Mouse (Mus musculus): ENCODE measurements at regions not wholly inside any gene's neighbourhood (a gene's known extent, or its start where the extent isn't known, plus 50 kb on each side); places are given as distances from the start of the nearest gene placed in this dataset.

DNA sequence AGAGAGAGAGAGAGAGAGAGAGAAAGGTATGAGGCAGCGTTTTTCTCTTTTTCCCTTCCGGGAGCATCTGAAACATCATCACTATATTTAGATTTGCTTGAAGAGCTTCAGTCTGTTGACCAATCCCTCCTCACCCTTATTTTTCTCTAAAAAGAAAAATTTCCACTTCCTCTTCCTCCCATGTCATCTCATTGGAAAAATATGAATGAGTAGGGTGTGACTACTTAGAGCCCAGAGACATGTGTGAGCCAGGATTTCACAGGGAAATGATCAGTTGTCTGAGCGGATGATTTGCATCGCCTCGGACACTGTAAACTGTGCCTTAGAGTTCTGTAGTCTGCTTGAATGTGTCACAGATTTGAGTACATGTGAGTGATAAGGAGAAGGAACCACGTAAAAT, 111.3 kb upstream of the Ptger4 start:
- H3K27ac ChIP-seq (ENCODE audit: control insufficient read depth, insufficient read depth, low read depth, low read length, poor library complexity) = no peak overlapping the region
- no peak overlapping the region for H3K4me3 ChIP-seq (replicated peaks; ENCODE audit: control insufficient read depth, low read depth, low read length)
- no peaks in the 10 kb centered on the region for H3K4me1 ChIP-seq (ENCODE audit: control insufficient read depth, insufficient read depth, low read length)
- 80% methylated on average over 6 of the region's 6 CpGs for whole genome bisulfite sequencing
- no peak for TF ChIP-seq POLR2A (IDR thresholded peaks at IDR 0.05; ENCODE audit: borderline replicate concordance, control insufficient read depth, low read depth, low read length)
- no peak for TF ChIP-seq CTCF (IDR thresholded peaks at IDR 0.05; ENCODE audit: control insufficient read depth, insufficient read depth, low read length)

DNA sequence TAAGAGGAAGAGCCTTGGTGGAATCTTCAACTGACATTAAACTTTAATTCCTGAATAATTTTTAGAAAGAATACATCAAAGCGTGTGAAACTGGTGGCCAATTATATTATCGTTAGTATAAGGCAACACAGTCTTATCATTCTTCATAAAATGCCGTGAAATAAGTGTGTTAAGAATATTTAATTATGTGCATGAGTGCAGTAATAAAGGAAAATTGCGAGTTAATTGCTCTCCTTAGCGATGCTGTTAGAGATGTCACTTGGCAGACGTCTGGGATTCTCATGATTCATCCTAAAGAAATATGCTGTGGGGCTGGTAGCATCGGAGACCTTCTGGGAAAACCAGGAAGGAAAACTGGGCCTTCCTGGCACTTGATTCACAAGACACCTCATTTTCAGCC, 110.3 kb upstream of the Ptger4 start:
- no peaks in the 10 kb centered on the region for H3K4me1 ChIP-seq (ENCODE audit: control insufficient read depth, insufficient read depth, low read length)
- TF ChIP-seq POLR2A (IDR thresholded peaks at IDR 0.05; ENCODE audit: borderline replicate concordance, control insufficient read depth, low read depth, low read length) (no peak), CTCF (IDR thresholded peaks at IDR 0.05; ENCODE audit: control insufficient read depth, insufficient read depth, low read length) (no peak)

DNA sequence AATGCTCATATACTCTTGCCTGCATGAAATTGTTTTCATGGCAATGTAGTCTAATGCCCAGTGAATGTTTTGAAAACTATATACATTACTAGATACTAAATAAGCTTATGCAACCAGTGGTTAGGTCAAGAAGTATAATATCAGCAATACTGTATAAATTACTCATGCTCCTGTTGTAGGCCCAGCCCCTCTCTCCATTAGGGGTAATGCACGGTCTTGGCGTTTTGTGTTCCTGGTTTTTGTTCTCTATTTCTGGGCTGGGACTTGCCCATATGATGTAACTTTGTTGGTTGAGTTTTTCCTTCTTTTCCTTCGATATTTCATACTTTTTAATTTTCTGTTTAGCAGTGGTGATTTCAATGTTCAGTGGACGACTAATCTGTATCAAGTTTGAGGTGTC, 104.9 kb upstream of the Ptger4 start:
- no peak overlapping the region for H3K4me3 ChIP-seq (replicated peaks; ENCODE audit: control insufficient read depth, low read depth, low read length)
- no peak overlapping the region for H3K27ac ChIP-seq (ENCODE audit: control insufficient read depth, insufficient read depth, low read depth, low read length, poor library complexity)
- 35% methylated on average over 4 of the region's 4 CpGs for WGBS
- TF ChIP-seq POLR2A (IDR thresholded peaks at IDR 0.05; ENCODE audit: borderline replicate concordance, control insufficient read depth, low read depth, low read length) (no peak), CTCF (IDR thresholded peaks at IDR 0.05; ENCODE audit: control insufficient read depth, insufficient read depth, low read length) (no peak)
- peaks cover 6% of the 10 kb centered on the region for H3K4me1 ChIP-seq (ENCODE audit: control insufficient read depth, insufficient read depth, low read length)

More for the DNA sequence above, 110.3 kb upstream of the Ptger4 start:
- 85% methylated on average over 7 of the region's 7 CpGs for WGBS
- no peak overlapping the region for H3K4me3 ChIP-seq (replicated peaks; ENCODE audit: control insufficient read depth, low read depth, low read length)
- H3K27ac ChIP-seq (ENCODE audit: control insufficient read depth, insufficient read depth, low read depth, low read length, poor library complexity) = no peak overlapping the region

DNA sequence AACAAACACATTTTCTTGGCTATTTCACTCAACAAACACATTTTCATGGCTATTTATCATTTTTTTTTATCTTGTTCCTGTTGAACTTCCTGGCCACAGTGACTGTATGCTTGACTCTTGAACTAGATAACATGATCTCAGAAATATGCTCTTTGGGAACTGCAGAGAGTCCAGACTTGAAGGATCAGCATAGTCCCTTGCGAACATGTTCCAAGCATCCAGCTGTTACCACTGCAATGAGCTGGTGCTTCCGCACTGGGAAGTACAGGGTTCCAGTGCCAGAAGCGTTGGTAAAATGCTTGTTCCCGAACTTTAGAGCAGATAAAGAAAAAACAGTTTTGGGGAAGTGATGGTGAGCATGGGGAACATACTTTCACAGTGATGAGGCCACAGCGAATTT, 103.7 kb upstream of the Ptger4 start:
- Histone ChIP-seq H3K4me1 (ENCODE audit: control insufficient read depth, insufficient read depth, low read length) (peaks cover 6% of the 10 kb centered on the region), H3K4me3 (replicated peaks; ENCODE audit: control insufficient read depth, low read depth, low read length) (no peak overlapping the region), H3K27ac (ENCODE audit: control insufficient read depth, insufficient read depth, low read depth, low read length, poor library complexity) (peak overlapping the region; percentile 8; the same call in 1 of the 2 replicates)
- TF ChIP-seq POLR2A (IDR thresholded peaks at IDR 0.05; ENCODE audit: borderline replicate concordance, control insufficient read depth, low read depth, low read length) = no peak
- TF ChIP-seq CTCF (IDR thresholded peaks at IDR 0.05; ENCODE audit: control insufficient read depth, insufficient read depth, low read length) = no peak
- WGBS = 27% methylated on average over 5 of the region's 5 CpGs

DNA sequence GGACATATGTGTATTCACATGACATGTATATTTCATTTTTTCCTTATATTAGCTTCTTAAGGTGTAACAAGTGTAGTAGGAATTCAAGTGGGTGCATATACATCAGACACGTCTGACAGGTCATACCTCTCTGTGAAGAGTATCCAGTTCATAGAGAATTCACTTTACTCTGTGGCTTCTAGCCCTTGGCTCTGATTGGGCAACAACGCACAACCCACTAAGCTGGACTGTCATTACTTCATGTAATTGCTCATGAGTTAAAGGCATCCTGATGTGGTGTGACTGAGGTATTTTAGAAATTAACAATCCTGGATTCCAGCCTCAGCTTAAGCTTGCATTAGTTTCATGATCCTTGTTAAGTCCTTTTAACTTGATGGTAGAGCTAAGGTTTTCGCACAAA, 103.0 kb upstream of the Ptger4 start:
- Histone ChIP-seq H3K4me3 (replicated peaks; ENCODE audit: control insufficient read depth, low read depth, low read length) (no peak overlapping the region), H3K4me1 (ENCODE audit: control insufficient read depth, insufficient read depth, low read length) (peaks cover 6% of the 10 kb centered on the region), H3K27ac (ENCODE audit: control insufficient read depth, insufficient read depth, low read depth, low read length, poor library complexity) (no peak overlapping the region)
- 62% methylated on average over 3 of the region's 3 CpGs for WGBS
- no peak for TF ChIP-seq POLR2A (IDR thresholded peaks at IDR 0.05; ENCODE audit: borderline replicate concordance, control insufficient read depth, low read depth, low read length)
- no peak for TF ChIP-seq CTCF (IDR thresholded peaks at IDR 0.05; ENCODE audit: control insufficient read depth, insufficient read depth, low read length)

DNA sequence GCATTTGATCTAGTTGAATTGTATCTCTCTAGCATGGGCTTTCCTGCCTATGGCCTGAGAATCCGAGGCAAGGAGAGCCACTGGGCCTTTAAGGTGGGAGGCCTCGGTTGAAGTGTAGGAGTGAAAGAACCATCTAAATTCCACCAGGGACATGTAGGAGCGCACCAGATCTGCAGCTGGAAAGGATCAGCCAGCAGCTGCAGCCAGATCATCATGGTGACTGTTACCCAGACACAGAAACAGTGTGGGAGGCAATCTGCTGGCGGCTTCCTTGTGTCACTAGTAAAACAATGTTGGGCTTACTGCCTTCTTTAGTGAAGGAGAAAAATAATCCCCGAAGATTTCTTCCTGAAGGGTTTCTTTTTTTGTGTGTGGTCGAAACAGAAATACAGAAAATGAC, 99.8 kb upstream of the Ptger4 start:
- 75% methylated on average over 6 of the region's 6 CpGs for WGBS
- TF ChIP-seq POLR2A (IDR thresholded peaks at IDR 0.05; ENCODE audit: borderline replicate concordance, control insufficient read depth, low read depth, low read length) (no peak), CTCF (IDR thresholded peaks at IDR 0.05; ENCODE audit: control insufficient read depth, insufficient read depth, low read length) (no peak)
- H3K27ac ChIP-seq (ENCODE audit: control insufficient read depth, insufficient read depth, low read depth, low read length, poor library complexity) = no peak overlapping the region
- no peak overlapping the region for H3K4me3 ChIP-seq (replicated peaks; ENCODE audit: control insufficient read depth, low read depth, low read length)
- peaks cover 6% of the 10 kb centered on the region for H3K4me1 ChIP-seq (ENCODE audit: control insufficient read depth, insufficient read depth, low read length)

DNA sequence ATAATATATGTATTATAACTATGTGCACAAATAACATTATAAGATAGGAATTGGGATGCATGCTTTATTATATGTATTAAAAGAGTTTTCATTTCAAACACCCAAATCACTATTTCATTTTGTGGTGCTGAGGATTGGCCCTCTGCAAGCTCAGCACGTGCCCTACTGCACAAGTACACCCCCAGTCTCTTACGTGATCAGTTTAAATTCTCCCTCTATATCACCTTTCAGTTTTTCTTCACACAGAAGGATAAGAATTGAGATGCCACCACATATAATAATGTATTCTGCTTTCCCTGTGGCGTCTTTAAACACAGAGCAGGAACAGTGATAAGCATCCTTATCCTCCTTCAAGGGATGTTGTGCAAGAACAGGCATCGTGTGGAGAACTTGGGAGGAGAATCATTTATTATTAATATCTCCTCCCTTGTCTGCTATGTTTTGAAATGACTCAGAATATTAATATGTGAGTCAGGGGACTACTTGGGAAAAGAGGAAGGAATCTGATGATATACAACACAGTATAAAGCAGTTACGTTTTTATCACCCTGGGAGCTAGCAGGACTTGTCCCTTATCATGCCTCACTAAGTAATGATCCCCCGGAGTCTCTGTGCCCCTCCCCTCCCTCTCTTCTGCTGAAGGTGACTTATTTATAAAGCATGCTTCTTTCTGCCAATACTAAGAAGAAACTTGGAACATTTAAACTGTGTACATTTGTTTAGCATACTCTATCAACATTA, 91.7 kb upstream of the Ptger4 start:
- H3K27ac ChIP-seq (ENCODE audit: control insufficient read depth, insufficient read depth, low read depth, low read length, poor library complexity) = no peak overlapping the region
- H3K4me1 ChIP-seq (ENCODE audit: control insufficient read depth, insufficient read depth, low read length) = no peaks in the 10 kb centered on the region; the same call in 1 of the 2 replicates
- 47% methylated on average over 6 of the region's 6 CpGs for WGBS
- no peak overlapping the region for H3K4me3 ChIP-seq (replicated peaks; ENCODE audit: control insufficient read depth, low read depth, low read length)
- TF ChIP-seq CTCF (IDR thresholded peaks at IDR 0.05; ENCODE audit: control insufficient read depth, insufficient read depth, low read length) (no peak), POLR2A (IDR thresholded peaks at IDR 0.05; ENCODE audit: borderline replicate concordance, control insufficient read depth, low read depth, low read length) (no peak)

DNA sequence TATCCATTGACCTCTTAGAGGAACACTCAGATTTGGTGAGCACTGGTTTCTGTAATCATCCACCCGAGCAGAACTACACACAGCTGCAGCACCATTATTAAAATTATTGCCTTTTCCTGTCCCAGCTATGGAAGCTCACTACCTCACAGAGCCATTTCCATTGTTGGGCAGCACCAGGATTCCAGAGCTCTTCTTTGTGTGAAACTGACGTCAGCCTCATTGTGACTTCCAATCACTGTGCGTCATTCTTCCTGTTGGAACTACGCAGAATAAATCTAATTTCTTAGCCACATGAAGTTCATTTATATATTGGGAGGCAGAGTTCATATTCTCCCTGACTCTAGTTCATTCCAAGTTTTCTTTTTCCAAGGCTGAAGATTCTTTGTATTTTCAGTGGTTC, 83.0 kb upstream of the Ptger4 start:
- WGBS = 89% methylated on average over 4 of the region's 4 CpGs
- no peak overlapping the region for H3K27ac ChIP-seq (ENCODE audit: control insufficient read depth, insufficient read depth, low read depth, low read length, poor library complexity)
- TF ChIP-seq CTCF (IDR thresholded peaks at IDR 0.05; ENCODE audit: control insufficient read depth, insufficient read depth, low read length) (no peak), POLR2A (IDR thresholded peaks at IDR 0.05; ENCODE audit: borderline replicate concordance, control insufficient read depth, low read depth, low read length) (no peak)

DNA sequence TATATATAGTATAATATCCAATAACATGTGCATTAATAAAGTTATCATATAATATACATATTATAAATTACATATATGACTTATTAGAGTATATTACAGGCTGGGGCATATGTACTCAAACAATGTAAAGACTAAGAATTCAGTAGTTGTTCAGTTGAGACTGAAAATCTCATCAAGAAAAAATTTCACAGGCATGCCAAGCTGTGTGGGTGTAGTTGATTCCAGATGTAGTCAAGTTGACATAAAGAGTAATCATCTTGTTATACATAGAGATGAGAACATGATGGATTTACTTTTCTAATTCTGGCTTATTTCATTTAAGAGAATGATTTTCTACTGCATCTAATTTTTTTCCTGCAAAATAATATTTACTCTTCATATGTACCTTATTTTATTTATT, 77.7 kb upstream of the Ptger4 start:
- H3K27ac ChIP-seq (ENCODE audit: control insufficient read depth, insufficient read depth, low read depth, low read length, poor library complexity) = no peak overlapping the region
- no peak overlapping the region for H3K4me3 ChIP-seq (replicated peaks; ENCODE audit: control insufficient read depth, low read depth, low read length)
- TF ChIP-seq POLR2A (IDR thresholded peaks at IDR 0.05; ENCODE audit: borderline replicate concordance, control insufficient read depth, low read depth, low read length) (no peak), CTCF (IDR thresholded peaks at IDR 0.05; ENCODE audit: control insufficient read depth, insufficient read depth, low read length) (no peak)
- no peaks in the 10 kb centered on the region for H3K4me1 ChIP-seq (ENCODE audit: control insufficient read depth, insufficient read depth, low read length)

More for the DNA sequence above, 83.0 kb upstream of the Ptger4 start:
- Histone ChIP-seq H3K4me1 (ENCODE audit: control insufficient read depth, insufficient read depth, low read length) (no peaks in the 10 kb centered on the region), H3K4me3 (replicated peaks; ENCODE audit: control insufficient read depth, low read depth, low read length) (no peak overlapping the region)
